Mouse (Mus musculus) heart, embryonic 12.5 days (tissue): ENCODE data around the gene Myzap. TPM values are rescaled to one million over a fixed set of nuclear protein-coding genes. Genes with fewer than 3 reads are reported as not detected.
A peak's percentile ranks its signal among the peaks of the same experiment; 100 is the strongest.
"Not testable (repeated sequence)": the region's sequence is repeated elsewhere in the genome, so short reads cannot be mapped to it uniquely, and the experiment has no call there.

Experiments used
- ATAC-seq: fragments of 200-750 bp; cut with Nextera tagmentation; 2 replicates; pipeline ENCODE4 v1.8.0; 2017; ENCODE audit warnings: moderate TSS enrichment, moderate library complexity; ENCODE audit not compliant: insufficient number of reproducible peaks, low FRiP score
- H3K27ac ChIP-seq: fragments of 300-500 bp; sonication (generic); 2 replicates; pipeline ENCODE4 v1.5.1; 2016; ENCODE audit warnings: mild to moderate bottlenecking, moderate library complexity; ENCODE audit not compliant: poor library complexity, severe bottlenecking
- H3K27me3 ChIP-seq: fragments of 300-500 bp; sonication (generic); replicated peaks from 2 replicates; pipeline ENCODE4 v1.6.1; 2016; ENCODE audit warnings: mild to moderate bottlenecking, moderate library complexity
- H3K36me3 ChIP-seq: fragments of 300-500 bp; sonication (generic); 2 replicates; pipeline ENCODE4 v1.6.1; 2016; ENCODE audit warnings: mild to moderate bottlenecking, moderate library complexity
- H3K4me1 ChIP-seq: fragments of 300-500 bp; sonication (generic); replicated peaks from 2 replicates; pipeline ENCODE4 v1.6.1; 2016; ENCODE audit warnings: mild to moderate bottlenecking
- H3K4me2 ChIP-seq: fragments of 300-500 bp; sonication (generic); 2 replicates; pipeline ENCODE4 v1.6.1; 2016; ENCODE audit warnings: mild to moderate bottlenecking, moderate library complexity
- H3K4me3 ChIP-seq: fragments of 300-500 bp; sonication (generic); 2 replicates; pipeline ENCODE4 v1.5.1; 2016; ENCODE audit warnings: mild to moderate bottlenecking
- H3K9ac ChIP-seq: fragments of 300-500 bp; sonication (generic); 2 replicates; pipeline ENCODE4 v1.6.1; 2016; ENCODE audit warnings: mild to moderate bottlenecking, moderate library complexity
- H3K9me3 ChIP-seq: fragments of 300-500 bp; sonication (generic); replicated peaks from 2 replicates; pipeline ENCODE4 v1.6.1; 2016; ENCODE audit warnings: mild to moderate bottlenecking, moderate library complexity
- whole genome bisulfite sequencing: fragments of 180-500 bp; shearing (Covaris S2); methylation state at CpG from one replicate; pipeline ENCODE4 v1.1.7; 2016; 5-methylcytosine and 5-hydroxymethylcytosine counted together
- polyA plus RNA-seq: library from polyadenylated mRNA; unstranded; fragments of >200 nt; fragmentation: Nextera tagmentation; extraction: Ambion mirVana; gene quantifications from 2 replicates; pipeline ENCODE4 v1.2.1, GENCODE M21; 2016

Gene Myzap
- polyA plus RNA-seq, 1 experiment from 2014 or later = 64.7 TPM

- H3K9ac ChIP-seq = peak overlapping the region; percentile 44; the same call in 1 of the 2 replicates
- H3K36me3 ChIP-seq = peaks cover 47% of the 10 kb centered on the region
- H3K27me3 ChIP-seq, ATAC-seq, H3K27ac ChIP-seq, H3K9me3 ChIP-seq: not testable (repeated sequence)
- H3K4me2 ChIP-seq = peak overlapping the region; percentile 64
- peaks cover 30% of the 10 kb centered on the region for H3K4me1 ChIP-seq
- 85% methylated on average over 7 of the region's 7 CpGs for WGBS
- peak overlapping the region; percentile 8; the same call in 1 of the 2 replicates for H3K4me3 ChIP-seq
Observed at GRCm38 (mm10) chr9:71483872-71484271, 108.3 kb downstream of the Myzap start.

GRCm38 (mm10) chr9:71480305-71480704 is 111.9 kb downstream of the Myzap start:
- Histone ChIP-seq H3K4me3 (no peak overlapping the region), H3K4me2 (no peak overlapping the region), H3K36me3 (peaks cover 79% of the 10 kb centered on the region), H3K9ac (no peak overlapping the region), H3K27ac (no peak overlapping the region), H3K4me1 (peaks cover 30% of the 10 kb centered on the region), H3K27me3 (no peaks in the 10 kb centered on the region), H3K9me3 (no peaks in the 10 kb centered on the region)
- ATAC-seq = no peak
- WGBS = 56% methylated on average over 2 of the region's 2 CpGs

DNA sequence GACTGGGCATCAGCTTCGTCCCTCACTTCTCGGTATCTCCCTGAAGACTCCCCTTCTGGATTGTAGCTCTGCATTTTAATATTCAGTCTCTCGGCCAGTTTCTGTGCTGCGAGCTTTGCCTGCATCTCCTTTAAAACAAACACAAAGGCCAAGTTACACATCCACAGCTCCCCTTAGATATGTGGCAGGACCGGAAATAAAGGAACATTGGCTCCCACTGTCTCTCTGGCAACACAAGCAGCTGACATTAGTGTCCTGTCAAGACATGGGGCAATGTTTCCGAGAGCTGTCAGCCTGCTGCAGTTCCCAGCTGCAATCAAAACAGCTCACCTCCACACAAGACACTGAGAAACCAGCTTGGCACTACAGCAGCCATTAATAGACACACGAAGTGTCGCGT is 112.7 kb downstream of the Myzap start:
- peaks cover 30% of the 10 kb centered on the region for H3K4me1 ChIP-seq
- WGBS = 87% methylated on average over 9 of the region's 9 CpGs
- H3K9me3 ChIP-seq = no peaks in the 10 kb centered on the region
- H3K27ac ChIP-seq = no peak overlapping the region
- no peak overlapping the region for H3K4me3 ChIP-seq
- peaks cover 88% of the 10 kb centered on the region for H3K36me3 ChIP-seq
- no peak overlapping the region for H3K9ac ChIP-seq
- no peak overlapping the region for H3K4me2 ChIP-seq
- no peaks in the 10 kb centered on the region for H3K27me3 ChIP-seq
- ATAC-seq = no peak

DNA sequence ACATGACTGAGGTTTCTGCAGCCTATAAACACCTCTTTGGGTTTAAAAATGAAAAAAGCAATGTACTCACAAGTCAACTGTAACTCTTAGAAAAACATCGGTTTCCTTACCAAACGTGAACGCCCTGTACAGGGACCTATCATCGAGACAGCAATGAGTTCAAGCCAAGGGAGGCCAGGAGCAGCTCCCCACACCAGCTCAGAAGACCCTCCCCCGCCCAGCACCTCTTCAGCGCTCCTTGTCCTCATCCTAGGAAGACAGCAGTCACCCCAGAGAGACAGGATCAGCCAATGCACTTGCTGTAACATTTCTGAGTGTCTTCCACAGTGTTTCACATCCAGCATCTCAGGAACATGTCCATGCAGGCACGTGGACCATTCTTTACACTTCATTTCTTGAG is 113.6 kb downstream of the Myzap start:
- no peak for ATAC-seq
- H3K27me3 ChIP-seq = no peaks in the 10 kb centered on the region
- no peak overlapping the region for H3K27ac ChIP-seq
- H3K36me3 ChIP-seq = peaks cover 96% of the 10 kb centered on the region
- no peaks in the 10 kb centered on the region for H3K9me3 ChIP-seq
- H3K4me2 ChIP-seq = no peak overlapping the region
- H3K4me3 ChIP-seq = no peak overlapping the region
- no peak overlapping the region for H3K9ac ChIP-seq
- peaks cover 27% of the 10 kb centered on the region for H3K4me1 ChIP-seq
- 90% methylated on average over 7 of the region's 7 CpGs for WGBS

GRCm38 (mm10) chr9:71476601-71477000 is 115.6 kb downstream of the Myzap start:
- no peaks in the 10 kb centered on the region for H3K9me3 ChIP-seq
- no peak overlapping the region for H3K4me3 ChIP-seq
- no peak overlapping the region for H3K9ac ChIP-seq
- H3K27ac ChIP-seq = no peak overlapping the region
- 89% methylated on average over 3 of the region's 3 CpGs for WGBS
- no peak for ATAC-seq
- H3K36me3 ChIP-seq = peaks cover 77% of the 10 kb centered on the region
- peaks cover 19% of the 10 kb centered on the region for H3K4me1 ChIP-seq
- H3K4me2 ChIP-seq = no peak overlapping the region
- H3K27me3 ChIP-seq = no peaks in the 10 kb centered on the region

- Histone ChIP-seq H3K9ac (no peak overlapping the region), H3K36me3 (peaks cover 67% of the 10 kb centered on the region), H3K4me3 (no peak overlapping the region), H3K9me3 (no peaks in the 10 kb centered on the region), H3K27me3 (no peaks in the 10 kb centered on the region), H3K4me1 (peaks cover 10% of the 10 kb centered on the region), H3K4me2 (no peak overlapping the region), H3K27ac (no peak overlapping the region)
- ATAC-seq = no peak
- 90% methylated on average over 4 of the region's 4 CpGs for WGBS
Observed at GRCm38 (mm10) chr9:71475536-71475935, 116.6 kb downstream of the Myzap start.

GRCm38 (mm10) chr9:71467434-71467833 is 124.7 kb downstream of the Myzap start:
- WGBS = 64% methylated on average over 4 of the region's 4 CpGs
- Histone ChIP-seq H3K4me3 (no peak overlapping the region), H3K9ac (no peak overlapping the region), H3K9me3 (no peaks in the 10 kb centered on the region), H3K4me2 (no peak overlapping the region), H3K27ac (no peak overlapping the region), H3K36me3 (no peaks in the 10 kb centered on the region), H3K27me3 (no peaks in the 10 kb centered on the region), H3K4me1 (peaks cover 8% of the 10 kb centered on the region; the same call in 1 of the 2 replicates)
- ATAC-seq = no peak

DNA sequence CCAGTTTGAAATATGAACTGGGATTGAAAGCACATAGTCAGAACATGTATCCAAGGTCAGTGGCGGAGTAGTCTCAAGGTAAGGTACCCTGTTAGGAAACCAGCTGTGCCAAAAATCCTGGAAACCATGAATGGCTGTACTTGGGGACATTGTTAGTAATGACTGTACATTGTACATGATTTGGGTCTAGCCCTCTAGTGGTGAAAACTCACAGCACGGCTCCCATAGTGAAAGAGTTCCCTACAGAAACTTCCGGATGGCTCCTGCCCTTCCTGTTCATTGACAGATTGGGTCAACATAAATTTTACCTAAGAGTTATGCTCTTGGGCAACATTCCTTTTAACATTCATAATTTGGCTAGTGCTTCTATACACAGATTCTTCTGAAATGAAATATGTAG is 126.0 kb downstream of the Myzap start:
- H3K4me3 ChIP-seq = no peak overlapping the region
- no peak for ATAC-seq
- H3K9me3 ChIP-seq = no peaks in the 10 kb centered on the region
- no peaks in the 10 kb centered on the region for H3K27me3 ChIP-seq
- no peak overlapping the region for H3K27ac ChIP-seq
- 72% methylated on average over 3 of the region's 3 CpGs for WGBS
- H3K36me3 ChIP-seq = no peaks in the 10 kb centered on the region
- H3K4me1 ChIP-seq = peaks cover 8% of the 10 kb centered on the region; the same call in 1 of the 2 replicates
- H3K4me2 ChIP-seq = no peak overlapping the region
- no peak overlapping the region for H3K9ac ChIP-seq

DNA sequence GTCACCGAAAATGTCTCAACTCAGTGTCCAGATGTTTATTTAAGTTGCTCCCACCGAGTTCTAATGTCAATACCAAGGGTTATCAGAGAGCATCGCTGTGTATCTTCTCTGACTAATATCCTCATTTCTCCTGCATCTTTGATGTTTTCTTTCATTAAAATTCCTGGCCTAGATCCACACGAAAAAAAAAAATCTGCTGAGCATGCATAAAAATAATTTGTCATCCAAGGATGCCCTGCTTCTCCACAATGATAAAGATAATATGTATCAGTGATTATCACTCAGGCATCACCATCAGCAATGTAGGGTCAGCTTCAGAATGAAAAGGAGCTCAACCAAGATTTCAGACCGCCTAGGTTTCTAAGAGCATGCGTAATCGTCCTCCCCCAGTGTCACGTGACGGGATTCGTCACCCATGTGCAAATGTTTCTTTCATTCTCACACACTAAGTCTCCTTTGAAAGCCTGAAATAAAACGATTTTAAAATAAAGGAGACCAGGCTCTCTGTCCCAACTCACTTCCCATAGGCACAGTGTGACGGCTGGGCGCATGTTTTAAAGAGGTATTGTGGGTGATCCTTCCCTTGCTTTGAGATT is 129.0 kb downstream of the Myzap start:
- Histone ChIP-seq H3K9ac (no peak overlapping the region), H3K4me3 (no peak overlapping the region), H3K27ac (no peak overlapping the region), H3K4me1 (peaks cover 8% of the 10 kb centered on the region; the same call in 1 of the 2 replicates), H3K4me2 (no peak overlapping the region), H3K36me3 (no peaks in the 10 kb centered on the region), H3K9me3 (no peaks in the 10 kb centered on the region), H3K27me3 (no peaks in the 10 kb centered on the region)
- no peak for ATAC-seq
- WGBS = 64% methylated on average over 13 of the region's 13 CpGs

DNA sequence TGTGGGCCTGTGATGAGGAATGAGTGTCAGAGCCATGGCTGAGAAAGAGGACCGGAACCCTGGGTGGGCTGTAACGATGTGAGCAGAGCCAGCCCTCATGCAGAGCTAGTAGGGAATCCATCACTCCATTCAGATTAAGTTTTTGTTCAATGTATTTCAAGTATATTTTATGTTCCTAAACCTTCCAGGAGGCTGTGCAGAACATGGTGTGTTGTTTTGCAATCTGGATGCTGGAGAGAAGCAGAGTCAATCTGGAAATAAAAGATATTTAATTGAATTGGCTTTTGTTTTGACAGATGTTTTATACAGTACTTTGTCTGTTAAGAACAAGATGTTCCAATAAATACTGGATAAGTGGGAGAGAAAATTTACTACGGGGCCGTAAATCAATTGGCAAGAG is 135.4 kb downstream of the Myzap start:
- Histone ChIP-seq H3K27ac (no peak overlapping the region), H3K4me3 (no peak overlapping the region), H3K4me2 (no peak overlapping the region), H3K36me3 (no peaks in the 10 kb centered on the region), H3K27me3 (no peaks in the 10 kb centered on the region), H3K9ac (no peak overlapping the region), H3K9me3 (0 out of 2 replicates have a peak, but pooled peaks cover 5% of the 10 kb centered on the region), H3K4me1 (peaks cover 13% of the 10 kb centered on the region)
- WGBS = 94% methylated on average over 4 of the region's 4 CpGs
- no peak for ATAC-seq
